Mouse (Mus musculus): Measurements from ENCODE around the gene Fut11.
A peak's percentile ranks its signal among the peaks of the same experiment; 100 is the strongest.

Fut11 gene

DNA sequence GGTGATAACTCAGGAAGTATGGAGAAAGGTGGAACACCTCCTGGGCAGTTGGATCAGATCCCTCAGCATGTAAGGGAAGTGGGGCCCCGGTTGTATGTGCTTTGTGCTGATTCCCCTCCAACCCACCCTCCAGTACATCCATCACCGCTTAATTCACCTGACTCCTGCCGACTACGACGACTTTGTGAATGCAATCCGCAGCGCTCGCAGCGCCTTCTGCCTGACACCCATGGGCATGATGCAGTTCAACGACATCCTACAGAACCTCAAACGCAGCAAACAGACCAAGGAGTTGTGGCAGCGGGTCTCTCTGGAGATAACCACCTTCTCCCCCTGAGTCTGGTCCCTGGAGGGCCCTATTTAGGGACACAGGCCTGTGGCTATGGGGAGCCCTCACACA, 28.2 kb downstream of the Fut11 start:
- no peak for DNase-seq

DNA sequence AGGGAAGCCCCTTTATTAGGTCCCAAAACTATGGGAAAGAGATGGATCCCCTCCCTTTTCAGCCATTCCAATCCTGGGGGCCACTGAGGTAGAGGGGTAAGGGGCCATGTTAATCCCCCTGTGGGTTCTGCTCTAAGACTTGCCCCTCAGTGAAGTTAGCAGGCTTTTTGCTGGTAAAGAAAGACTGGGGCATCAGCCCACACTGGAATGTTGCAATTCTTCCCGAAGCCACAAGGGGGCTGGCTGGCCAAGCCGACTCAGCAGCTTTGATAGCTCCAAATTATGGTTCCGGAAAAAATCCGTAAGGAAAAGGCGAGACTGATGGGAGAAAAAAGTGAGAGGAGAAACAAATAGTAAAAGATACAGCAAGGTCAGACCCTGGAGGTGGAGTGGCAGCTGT, 29.3 kb downstream of the Fut11 start:
- peak; percentile 68 for DNase-seq

DNA sequence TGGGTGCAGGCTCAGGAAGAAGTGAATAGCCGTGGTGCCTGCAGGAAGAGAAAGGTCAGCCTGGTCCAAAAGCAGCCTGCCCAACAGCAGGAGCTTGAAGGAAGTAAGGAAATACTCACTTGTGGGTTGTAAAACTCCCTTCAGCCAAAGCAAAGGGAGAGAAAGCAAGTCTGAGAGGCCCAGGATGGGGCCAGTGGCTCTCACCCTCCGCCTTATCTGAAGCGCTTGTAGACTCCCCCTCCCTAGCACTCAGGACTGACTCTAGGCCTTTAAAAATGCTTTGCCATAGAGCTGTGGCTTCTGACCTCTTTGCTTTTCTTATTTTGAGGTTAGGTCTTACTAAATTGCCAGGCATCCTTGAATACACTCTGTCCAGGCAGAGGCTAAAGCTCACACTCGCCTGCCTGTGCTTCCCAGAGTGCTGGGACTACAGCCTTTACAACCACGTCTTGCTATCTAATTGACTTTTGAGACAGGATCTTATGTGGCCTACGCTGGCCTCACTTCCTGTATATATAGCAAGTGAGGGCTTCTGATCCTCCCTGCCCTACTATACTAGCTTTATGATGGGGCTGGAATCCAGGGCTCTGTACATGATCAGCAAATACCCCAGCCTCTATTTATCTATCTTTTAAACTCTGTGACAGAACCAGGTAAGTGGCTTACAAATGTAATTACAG, 31.0 kb downstream of the Fut11 start:
- DNase-seq = no peak

DNA sequence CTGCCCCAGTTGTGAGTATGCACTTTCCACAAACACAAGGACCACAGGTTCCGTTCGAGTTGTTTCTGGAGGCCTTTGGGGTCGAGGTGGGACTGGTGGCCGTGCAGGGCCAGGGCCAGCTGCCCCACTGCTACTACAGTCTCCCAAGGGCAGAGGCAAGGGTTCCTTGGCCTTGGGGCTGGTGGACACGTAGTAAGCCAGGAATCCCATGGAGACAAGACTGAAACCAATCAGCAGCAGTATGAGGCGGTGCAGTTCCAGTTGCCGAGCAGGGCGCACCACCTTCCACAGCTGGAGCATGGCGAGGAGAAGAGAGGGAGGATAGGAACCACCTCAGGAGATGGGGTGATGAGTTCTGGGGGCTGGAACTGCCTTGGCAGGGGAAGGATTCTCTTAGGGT, 35.1 kb downstream of the Fut11 start:
- no peak for DNase-seq

DNA sequence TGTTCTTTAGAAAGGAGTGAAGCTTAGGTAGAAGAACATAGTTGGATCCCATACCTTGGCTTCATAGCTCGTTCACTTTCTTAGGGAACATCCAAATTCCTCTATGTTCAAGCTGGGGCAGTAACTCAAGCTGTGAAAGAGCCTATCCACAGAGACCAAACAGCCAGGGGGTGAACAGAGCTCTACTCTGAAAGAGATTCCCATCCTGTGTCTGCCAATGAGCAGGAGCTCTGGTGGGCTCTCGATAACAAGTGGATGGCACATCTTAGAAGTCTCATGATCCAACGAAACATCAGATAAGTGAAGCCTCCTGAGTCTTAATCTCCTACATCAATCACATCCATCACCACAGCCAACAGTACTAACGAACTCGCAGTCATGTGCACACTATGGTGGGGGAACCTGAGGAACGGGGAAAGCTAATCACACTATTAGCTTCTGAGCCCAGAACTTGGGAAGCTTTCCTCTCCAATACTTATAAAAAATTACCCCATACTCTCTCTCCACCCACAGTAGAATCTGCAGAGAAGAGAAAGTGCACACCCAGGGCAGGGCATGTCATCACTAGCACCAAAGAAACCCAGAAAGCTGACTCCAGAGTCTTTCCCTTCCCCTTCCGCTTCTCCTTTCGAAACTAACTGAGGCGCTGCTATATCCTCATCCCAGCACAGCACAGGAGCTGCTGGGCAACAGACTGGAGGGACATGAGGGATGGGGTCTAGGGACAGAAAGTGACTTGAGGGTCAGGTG, 36.3 kb downstream of the Fut11 start:
- DNase-seq = no peak

DNA sequence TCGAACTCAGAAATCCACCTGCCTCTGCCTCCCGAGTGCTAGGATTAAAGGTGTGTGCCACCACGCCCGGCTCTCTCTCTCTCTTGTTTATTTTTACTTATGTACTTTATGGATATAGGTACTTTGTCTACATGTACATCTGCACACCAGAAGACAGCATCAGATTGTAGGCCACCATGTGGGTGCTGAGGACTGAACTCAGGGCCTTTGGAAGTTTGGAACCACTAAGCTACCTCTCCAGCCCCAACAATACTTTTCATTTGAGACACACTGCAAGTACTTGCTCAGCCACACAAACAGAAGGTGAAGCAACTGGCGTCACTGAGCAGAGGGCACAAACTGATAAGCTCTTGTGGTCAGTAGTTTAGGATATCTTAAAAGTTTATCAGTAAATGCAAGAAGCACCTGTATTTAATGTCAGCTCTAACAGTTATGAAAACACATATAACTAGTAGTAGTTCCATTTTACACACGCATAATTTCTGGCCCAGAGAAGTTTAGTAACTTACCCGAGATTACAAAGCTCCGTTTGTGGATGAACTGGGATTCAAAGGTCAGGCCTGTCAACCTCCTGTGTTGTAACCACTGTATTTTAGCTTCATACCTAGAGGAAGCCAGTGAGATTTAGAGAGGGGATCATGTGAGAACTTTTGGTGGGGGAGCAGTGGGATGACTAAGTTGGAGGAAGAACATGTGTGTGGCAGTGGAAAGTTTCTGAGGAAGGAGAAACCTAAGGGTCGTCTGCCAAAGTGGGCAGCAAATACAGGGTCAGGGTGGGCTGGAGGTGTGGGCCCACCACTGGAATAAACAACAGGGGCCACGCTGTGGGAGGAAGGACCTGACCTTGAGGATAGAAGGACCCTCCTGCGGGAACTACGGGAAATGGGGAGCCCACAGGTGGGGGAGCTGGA, 38.5 kb downstream of the Fut11 start:
- DNase-seq = peak; percentile 16

DNA sequence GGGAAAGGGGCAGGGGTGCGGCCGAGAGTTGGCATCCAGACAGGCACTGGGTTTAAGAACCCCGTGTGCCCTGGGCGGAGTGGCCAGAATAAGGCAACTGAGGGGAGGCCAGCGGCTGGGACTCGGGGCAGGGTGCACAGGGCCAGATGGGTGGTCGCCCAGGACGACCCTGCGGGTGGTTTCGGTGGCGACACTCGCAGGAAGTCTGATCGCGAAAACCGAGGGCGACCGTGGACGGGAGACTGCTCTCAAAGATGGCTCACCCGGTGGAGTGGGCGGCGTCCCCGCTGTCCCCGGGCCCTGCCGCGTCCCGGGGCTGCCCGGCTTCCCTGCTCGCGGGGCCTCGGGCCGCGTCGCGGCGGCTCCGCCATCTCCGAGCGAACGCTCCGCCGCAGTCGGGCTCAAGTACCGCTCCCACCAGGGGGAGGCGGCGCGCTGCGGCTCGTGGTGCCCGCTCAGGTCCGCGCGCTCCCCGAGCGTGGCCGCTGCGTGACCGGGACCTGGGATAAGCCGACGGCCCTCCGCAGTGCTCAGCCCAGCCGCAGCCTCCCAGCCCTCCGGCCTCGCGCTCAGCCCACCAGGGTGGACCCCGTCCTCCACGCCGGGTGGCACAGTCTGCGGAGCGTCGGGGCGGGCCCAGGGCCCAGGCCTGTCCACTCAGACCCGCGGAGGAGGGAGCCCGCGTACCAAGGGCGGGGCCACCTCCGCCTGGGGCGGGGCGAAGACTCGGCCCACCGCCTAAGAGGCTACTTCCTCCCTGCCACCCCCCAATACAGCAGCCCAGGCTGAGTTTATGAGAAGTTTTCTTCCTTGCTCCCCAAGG, 39.4 kb downstream of the Fut11 start, which contains the start of gene Ndst2:
TSS of gene Ndst2 (minus strand) at position 611 of the 823 bp plus-strand sequence.
- peak; percentile 93 for DNase-seq

DNA sequence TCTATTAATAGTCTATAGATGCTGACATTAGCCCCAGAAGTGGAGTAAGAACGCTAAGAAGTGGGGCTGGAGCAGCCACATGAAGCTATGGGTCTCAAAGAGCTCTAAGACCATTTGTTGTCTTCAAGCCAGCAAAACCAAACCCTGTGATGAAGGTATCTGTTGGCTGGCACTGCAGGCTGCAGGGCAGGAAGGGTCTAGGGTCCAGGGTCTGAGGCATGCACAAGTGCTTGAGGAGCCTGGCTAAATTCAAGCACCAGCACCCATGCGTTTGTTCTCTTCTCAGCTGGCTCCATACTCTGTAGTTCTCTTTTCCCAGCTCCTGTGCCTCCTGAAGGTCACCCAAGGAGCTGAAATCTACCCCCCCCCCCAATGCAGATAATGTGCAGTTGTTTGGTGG, 40.3 kb downstream of the Fut11 start:
- no peak for DNase-seq

DNA sequence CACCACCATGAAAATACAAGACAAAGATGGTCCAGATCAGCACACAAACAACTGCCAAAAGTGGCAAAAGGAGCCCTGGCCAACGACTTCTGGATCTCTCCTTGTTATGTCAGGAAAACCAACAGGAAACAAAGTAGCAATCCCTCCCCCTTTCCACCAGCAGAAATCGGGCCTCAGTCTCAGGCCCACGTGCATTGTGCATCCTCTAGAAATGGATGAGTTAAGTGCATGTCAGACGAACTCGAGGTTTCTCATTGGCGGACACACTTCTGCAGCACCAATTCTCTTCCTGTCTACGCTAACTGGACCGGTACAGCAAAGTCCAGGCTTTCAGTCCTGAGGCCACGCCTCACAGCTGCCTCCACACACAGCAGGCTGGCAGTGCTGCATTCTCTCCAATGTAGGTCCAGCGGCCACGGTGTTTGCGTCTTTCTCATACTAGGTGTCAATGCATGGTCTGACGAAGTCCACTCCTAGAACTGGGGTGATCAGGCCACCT, 41.2 kb downstream of the Fut11 start:
- no peak for DNase-seq

DNA sequence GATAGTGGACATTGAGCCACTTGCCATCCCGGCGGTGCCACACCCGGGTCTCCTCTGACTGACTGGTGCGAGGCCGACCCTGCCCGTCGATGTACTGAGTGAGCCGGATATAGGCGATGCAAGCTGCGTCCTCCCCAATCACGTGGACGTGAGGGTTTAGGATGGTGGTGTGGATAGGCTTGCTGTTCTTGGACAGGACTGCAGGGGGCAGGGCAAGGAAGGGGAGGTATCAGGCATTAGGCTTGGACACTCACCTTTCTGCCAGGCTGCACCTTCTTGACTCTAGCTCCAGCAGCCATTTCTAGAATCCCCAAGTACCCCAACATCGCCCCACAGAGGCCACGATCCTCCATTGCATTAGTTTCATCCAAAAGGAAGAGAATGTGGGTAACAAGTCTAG, 42.5 kb downstream of the Fut11 start:
- peak; percentile 71 for DNase-seq

DNA sequence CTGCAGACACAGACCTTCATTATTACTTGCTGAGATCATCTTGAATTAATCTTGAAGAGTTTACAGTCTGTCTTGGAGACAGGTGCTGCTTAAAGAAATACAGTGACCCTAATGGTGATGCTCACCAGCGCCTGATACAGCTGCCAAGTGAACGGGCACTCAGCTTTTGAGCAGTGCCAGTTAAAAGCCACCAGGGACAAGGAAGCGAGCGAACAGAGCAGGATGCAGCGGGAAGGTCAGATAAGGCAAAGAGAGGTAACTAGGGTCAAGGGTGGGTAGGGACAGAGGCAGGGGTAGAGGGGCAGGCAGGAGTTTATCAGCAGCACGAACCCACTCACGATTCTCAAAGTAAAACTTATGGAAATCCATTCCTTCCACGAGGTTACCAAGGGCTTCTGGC, 43.7 kb downstream of the Fut11 start:
- no peak for DNase-seq

DNA sequence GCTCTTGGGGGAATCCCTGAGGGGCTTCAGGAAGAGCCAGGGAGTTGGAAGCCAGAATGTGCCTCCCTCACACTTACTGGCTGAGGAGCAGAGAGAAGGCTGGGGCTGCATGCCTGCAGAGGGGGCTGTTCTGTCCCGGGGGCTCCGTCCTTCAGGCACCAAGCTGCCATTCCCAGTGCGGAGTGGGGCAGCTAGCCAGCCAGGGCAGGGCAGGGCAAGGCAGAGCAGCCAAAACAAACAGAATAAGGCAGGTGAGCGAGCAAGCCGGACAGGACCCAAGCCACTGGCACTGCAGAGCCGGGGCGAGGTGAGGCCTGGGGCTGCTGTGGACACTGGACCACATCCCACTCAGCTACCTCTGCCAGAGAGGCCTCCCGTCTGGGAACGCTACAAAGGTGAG, 46.5 kb downstream of the Fut11 start:
- DNase-seq = no peak

DNA sequence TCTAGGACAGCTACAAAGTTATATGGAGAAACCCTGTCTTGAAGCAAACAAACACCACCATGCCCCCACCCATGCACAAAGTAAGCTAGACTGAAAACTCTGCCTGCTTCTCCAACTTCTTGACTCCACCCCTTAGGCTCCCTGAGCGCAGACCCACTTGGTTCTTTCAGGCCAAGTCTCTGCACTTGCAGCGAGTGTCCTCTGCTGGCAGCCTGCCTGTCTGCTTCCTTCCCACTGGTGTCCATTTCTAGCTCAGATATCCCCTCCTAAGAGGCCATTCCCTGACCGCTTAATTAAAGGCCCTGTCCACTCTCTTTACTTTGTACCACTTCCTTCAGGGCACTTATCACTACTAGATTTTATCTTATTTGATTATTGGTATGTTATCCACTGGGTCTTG, 48.8 kb downstream of the Fut11 start:
- DNase-seq = no peak

DNA sequence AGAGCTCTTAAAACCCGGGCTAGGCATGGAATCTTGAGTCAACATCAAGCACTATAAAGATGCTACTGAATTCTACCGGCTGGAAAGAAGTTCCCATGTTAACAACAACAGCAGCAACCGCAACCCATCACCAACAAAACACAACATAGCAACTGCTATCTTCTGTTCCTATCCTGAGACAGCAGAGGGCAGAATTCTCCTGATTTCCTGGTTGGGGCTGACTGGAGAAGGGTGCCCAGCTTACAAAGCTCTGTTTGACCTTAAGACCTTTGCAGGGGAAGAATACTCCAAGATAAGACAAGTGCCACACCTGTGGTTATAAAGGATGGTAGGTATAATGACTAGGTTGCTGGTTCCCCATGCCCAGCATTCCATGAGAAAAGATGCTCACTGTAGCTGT, 52.2 kb downstream of the Fut11 start:
- no peak for DNase-seq

DNA sequence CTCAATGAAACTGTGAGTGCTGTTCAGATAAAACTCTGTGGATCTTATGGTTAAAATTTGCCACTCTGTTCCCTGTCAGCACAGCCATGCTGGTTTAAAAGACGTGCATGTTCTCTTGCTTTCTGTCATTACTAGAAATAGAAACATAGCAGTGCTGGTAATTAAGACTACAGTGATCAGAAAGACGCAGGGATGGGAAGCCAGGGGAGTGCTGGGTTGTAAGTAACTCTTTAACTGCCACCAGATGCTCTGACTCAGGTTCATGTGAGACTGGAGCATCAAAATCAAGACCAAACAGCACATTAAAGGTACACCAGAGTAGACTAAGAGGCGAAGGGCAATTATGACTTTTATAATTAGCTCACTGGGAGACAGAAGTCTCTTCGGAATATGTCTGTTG, 53.6 kb downstream of the Fut11 start:
- no peak for DNase-seq

DNA sequence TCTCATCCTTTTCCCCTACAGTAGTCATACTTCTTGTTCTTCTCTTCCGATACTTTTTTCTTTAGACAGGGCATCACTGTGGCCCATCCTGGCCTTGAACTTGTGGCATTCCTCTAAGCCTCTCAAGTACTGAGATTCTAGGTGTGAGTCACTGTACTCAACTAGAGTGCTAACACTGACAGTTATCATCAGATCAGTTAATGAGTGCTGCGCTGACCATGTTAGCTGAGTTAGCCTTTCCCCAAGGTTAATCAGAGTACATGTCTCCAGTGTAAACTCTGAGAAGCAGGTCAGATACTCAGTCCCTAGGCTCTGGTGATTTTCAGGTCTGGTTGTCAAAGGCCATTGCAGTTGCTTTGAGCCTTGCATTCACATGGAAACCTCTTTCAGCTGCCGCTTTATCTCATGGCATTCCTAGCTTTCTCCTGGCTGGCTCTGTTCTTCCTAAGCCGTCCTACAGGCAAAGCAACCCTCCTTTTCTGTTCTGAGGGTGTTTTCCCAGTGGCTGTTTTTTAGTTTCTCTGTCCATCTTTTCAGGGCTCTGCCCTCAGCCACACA, 54.8 kb downstream of the Fut11 start:
- DNase-seq = no peak

DNA sequence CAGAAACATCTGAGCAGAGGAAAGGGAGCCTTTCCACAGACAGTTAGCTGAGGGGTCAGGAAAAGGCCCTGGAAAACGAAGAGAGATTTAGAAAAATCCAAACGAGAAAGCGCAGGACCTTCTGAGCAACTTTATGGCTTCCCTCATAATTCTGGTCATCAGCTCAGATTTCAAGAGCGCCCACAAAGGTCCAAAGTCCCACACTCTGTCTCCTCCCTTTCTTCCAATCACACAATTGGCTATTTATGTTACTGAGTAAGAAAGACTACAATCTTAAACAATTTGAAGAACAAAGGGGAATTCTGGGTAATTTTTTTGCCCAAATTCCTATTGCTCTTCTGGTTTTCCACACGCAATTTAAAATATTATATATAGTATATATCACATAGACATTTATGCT, 55.7 kb downstream of the Fut11 start:
- DNase-seq = no peak
